Mouse (Mus musculus) layer of hippocampus, postnatal 10 days (tissue): ENCODE measurements around the gene Nrcam. TPM values are rescaled to one million over a fixed set of nuclear protein-coding genes. Genes with fewer than 3 reads are reported as not detected.

Source experiments
- DNase-seq, 2 experiments: peaks; one replicate each; pipeline ENCODE4 v3.0.0; 2021; ENCODE audit warnings: low spot score in 2 of 2
- total RNA-seq, 2 experiments: library from RNA; stranded (reverse); gene quantifications; 2 replicates each; pipeline ENCODE4 v1.2.3; 2021

The Nrcam gene
- total RNA-seq, 2 experiments from 2014 or later = 447 to 457 TPM

GRCm38 (mm10) chr12:44508635-44509034 lies 179.9 kb downstream of the Nrcam start:
- no peak for DNase-seq

DNA sequence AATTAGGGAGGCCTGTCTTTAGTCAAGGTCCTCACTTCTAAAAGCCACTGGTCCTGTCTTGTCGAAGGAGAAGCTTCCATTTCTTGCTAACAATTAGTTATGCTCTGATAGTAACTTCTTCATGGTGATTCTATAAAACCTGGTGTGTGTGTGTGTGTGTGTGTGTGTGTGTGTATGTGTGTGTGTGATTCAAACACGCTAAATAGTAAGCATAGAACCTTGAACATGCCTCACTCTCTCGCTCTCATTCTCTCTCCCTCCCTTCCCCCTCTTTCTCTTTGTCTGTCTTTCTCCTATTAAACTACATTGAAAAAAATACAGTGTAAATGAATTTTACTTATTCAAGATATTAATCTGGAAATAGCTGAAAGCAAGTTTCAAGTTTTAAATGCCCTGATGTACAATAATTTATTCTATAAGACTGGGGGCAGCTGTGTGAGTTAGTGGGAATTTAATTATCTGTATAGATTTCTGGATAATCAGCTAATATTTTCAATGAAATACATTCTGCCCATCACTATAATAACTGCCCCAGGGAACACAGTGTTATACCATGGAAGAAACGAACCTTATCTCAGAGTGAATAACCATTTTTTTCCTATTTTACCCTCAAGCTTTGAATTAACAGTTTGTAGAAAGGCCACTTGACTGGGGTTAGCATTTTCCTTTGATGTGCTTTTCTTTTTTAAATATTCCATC lies 180.9 kb downstream of the Nrcam start:
- DNase-seq = no peak

DNA sequence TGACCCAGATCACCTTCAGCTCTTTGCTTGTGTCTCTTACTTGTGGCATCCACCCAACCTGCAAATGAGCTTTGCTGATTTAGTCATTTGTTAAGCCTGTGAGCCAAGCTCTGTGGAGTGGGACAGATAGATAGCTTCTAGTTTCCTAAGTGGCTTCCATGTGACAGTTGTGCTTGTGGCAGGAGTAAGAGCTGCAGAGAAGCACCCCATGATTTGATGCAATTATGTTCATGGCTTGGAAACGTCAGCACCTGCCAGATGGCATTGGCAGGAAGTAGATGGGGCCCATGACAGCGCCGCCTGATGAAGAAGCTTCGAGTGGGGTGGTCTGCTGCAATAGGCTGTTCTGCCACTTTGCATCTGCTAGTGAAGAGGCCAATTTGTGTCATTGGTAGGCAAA lies 186.4 kb downstream of the Nrcam start:
- peak; percentile 46 to 57 for DNase-seq

DNA sequence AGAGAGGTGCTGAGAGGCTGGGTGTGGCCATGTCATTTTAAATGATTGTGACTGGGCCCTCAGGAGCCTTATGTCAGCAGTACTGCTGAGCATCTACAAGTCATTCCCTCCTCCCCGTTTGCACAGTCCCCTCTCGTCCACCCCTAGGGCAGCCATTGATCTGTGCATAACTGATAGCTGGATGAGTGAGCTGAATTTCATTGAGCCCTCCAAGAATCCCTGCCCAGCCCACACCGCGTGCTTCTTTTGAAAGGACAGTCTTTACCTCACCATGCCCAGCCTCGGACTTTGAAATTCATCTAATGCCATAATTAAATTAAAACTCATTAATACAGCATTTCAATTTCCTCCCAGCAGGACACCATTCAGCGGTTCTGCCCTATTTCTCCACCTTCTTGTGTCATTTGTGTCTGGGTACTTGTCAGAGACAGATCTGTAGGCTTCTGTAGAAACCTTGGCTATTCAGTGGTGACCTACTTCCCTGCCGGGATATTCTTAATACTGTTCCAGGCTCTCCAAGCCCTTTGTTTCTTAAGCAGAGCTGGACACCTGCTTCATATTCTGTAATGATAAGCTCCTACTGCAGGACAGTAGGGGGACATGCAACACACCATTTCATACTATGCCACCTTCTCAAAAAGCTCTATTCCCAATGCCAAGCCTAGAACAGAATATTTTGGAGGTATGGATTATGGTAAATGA lies 190.9 kb downstream of the Nrcam start:
- DNase-seq = no peak

DNA sequence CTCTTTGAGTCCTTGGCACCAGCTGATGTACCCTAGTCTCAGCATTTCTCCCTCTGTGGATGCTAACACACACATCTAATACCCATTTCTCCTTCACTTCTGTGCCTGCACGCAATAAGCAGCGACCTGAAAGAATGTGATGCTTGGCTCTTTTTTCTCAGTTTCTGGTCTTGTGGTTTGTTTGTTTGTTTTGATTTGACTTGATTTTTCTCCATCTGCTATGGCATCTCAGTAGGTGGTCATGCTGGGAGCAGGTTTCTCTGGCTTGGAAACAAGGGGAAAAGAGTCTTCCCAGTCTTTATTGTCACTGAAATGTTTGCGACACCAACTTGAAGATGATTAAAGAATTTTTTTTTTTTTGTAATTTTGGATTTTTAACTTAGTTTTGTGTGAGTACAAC lies 192.8 kb downstream of the Nrcam start:
- no peak for DNase-seq

DNA sequence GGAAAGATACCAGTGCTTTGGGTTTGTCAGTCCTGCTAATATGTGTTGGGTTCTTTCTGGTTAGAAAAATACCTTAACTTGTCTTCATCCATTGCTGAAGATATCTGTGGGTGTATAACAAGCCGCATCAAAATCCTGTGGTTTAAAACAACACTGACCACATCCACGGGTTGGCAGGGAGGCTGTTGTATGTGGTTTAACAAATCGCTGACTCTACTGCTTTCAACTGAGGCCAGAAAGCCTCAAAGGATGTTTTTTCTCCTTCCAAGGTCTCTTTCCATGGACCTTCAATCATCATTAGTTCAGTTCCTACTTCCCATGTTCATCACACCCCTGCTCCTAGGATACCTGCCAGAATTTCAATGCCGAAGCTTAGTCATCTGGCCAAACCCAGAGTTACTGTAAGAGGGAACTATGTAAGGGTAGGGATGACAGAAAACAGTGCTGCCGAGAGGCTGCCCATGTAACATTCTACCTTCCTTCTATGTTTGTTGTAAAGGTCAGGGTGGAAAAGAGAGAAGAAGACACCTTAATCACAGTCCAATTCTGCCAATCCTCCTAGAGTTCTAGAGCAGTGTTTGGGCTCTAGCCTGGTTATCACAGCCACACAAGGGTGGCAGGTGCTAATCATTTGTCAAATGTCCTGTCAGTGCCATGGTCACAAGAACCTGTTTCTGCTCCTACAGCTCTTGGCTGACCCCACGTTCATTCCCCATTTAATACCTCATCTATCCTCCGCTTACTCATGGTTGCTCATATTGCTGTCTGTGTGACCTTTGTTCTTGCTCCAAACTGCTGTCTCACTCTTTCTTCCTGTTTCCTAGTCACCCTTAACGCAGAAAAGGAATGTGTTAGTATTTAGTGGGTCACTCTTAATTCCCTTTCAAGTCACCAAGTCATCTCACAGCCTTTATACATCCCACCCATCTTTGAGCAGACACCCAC lies 196.2 kb downstream of the Nrcam start:
- no peak for DNase-seq

GRCm38 (mm10) chr12:44528391-44529016 lies 199.8 kb downstream of the Nrcam start:
- no peak for DNase-seq

GRCm38 (mm10) chr12:44532337-44533113 lies 203.8 kb downstream of the Nrcam start:
- DNase-seq = no peak

DNA sequence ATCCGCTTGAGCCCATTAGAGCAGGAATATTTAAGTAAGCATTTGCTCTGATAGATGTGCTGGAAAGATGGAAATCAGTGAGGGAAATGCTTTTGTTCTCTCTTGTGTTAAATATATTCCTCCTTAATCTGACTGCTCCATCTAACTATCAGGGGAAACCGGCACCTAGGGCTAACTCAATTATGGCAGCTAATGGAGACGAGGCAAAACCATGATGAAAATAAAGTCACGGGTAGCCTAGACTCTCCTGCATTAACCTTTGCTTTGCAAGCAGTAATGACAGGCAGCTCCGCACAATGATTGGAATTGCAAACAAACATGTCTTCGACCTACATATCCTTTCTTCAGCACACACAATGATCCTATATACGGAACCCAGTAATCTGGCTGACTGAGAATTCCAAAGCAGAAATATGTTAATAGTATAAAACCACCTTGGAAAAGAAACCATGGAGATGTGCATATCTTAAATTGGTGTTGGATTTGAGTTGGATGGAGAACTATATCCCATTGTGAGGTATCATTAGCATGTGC lies 205.5 kb downstream of the Nrcam start:
- no peak for DNase-seq

- DNase-seq = no peak
Observed at GRCm38 (mm10) chr12:44535623-44536022, 206.9 kb downstream of the Nrcam start.

- DNase-seq = peak; percentile 85
Observed at GRCm38 (mm10) chr12:44547721-44548369, 219.2 kb downstream of the Nrcam start.

- no peak for DNase-seq
Observed at GRCm38 (mm10) chr12:44548465-44548864, 219.8 kb downstream of the Nrcam start.

GRCm38 (mm10) chr12:44551614-44552013 lies 222.9 kb downstream of the Nrcam start:
- DNase-seq = no peak

- no peak for DNase-seq
Observed at GRCm38 (mm10) chr12:44554051-44554450, 225.4 kb downstream of the Nrcam start.

DNA sequence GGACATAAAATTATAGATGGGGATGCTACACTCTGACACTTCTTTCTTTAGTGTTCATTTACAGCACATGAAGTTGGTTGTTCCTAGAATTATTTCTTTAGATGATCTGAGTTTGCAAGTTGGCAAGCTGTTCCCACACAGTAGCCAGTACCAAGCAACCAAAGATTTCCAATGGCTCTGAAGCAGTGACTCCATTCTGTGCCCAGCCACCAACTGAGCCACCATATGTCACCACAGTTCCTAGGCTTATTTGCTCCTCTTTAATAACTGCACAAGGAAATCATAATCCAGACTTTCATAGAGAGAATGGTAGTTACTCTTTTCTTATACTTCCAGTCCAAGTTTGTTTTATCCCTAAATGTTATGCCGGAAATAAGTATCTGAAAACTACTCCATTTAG lies 226.1 kb downstream of the Nrcam start:
- no peak for DNase-seq

- DNase-seq = no peak
Observed at GRCm38 (mm10) chr12:44560002-44560401, 231.3 kb downstream of the Nrcam start.

GRCm38 (mm10) chr12:44570070-44570469 lies 241.4 kb downstream of the Nrcam start:
- no peak for DNase-seq

DNA sequence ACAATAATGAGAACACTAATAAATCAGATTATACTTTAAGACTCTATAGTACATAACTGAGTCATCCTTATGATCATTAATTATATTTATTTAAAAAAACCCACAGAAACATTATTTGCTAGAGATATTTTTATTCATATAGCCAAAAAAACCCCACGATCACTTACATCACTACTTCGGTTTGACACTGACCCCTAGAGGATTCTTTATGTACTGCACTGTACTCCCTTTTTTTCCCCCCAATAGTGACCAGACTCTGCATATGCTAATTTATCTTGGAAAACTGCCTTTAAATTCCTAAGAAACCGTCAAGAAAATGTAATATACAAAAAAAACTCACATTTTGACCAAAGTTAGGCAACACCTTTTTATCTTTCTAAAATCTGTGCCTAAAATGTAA lies 244.0 kb downstream of the Nrcam start:
- DNase-seq = no peak

- no peak for DNase-seq
Observed at GRCm38 (mm10) chr12:44574167-44574566, 245.5 kb downstream of the Nrcam start.
